Comparison of ENCODE assay signal across 26 mouse cellular contexts in genomic region chr13:60222336-60222735, GRCm38 (mm10). TPM values are rescaled to one million over a fixed set of nuclear protein-coding genes. Genes with fewer than 3 reads are reported as not detected.
DNase-seq lines count a peak whose midpoint lies in the region; ATAC-seq and TF ChIP-seq lines count a peak whose summit lies in the region.
"Had no signal": no experiment of that assay in that cellular context is flagged by ENCODE, and none has a peak within 500 bp of the region (broad histone marks: within the 10 kb centered on the region; RNA-seq: fewer than 3 reads in every experiment).

No protein-coding gene starts in this region.

- DNase-seq in gastrocnemius, adult 2 months, result no peak
- no peak for DNase-seq in gastrocnemius, adult 8-10 months (ENCODE audit: low spot score in 2 of 2)
- no peak for DNase-seq in limb, embryonic 10.5 days (ENCODE audit: low spot score)
- DNase-seq in adrenal gland, adult 18-20 months (ENCODE audit: low spot score in 2 of 2), result no peak
- DNase-seq: adrenal gland, postnatal 25 days; cerebellum, adult 11 months; cerebellum, adult 9-11 months; gastrocnemius, postnatal 10 days; heart, adult 11 months; heart, postnatal 36 days; thymus, postnatal 14 days had no signal

- TF ChIP-seq POLR2A in embryonic fibroblast, embryonic 13.5 days (IDR thresholded peaks at IDR 0.05; ENCODE audit: low read depth, low read length), result no peak

- H3K9ac ChIP-seq in limb, embryonic 13.5 days, result no peak overlapping the region
- no peak overlapping the region for H3K9ac ChIP-seq in stomach, embryonic 14.5 days (replicated peaks; ENCODE audit: low read depth, low read length)
- H3K9ac ChIP-seq: heart, embryonic 12.5 days; hindbrain, embryonic 13.5 days; neural tube, embryonic 13.5 days had no signal

- peaks cover 37% of the 10 kb centered on the region for H3K4me1 ChIP-seq in limb, embryonic 13.5 days
- H3K4me1 ChIP-seq in limb, embryonic 10.5 days, result peaks cover 23% of the 10 kb centered on the region
- peaks cover 7% of the 10 kb centered on the region; the same call in 1 of the 2 replicates for H3K4me1 ChIP-seq in embryonic fibroblast, embryonic 13.5 days (ENCODE audit: control insufficient read depth, insufficient read depth, low read length)
- peaks cover 20% of the 10 kb centered on the region for H3K4me1 ChIP-seq in stomach, embryonic 14.5 days (ENCODE audit: control insufficient read depth, insufficient read depth, low read length)

- no peaks in the 10 kb centered on the region for H3K36me3 ChIP-seq in limb, embryonic 13.5 days
- H3K36me3 ChIP-seq in limb, embryonic 10.5 days, result no peaks in the 10 kb centered on the region
- H3K36me3 ChIP-seq in stomach, embryonic 14.5 days (ENCODE audit: control insufficient read depth, insufficient read depth, low read length), result no peaks in the 10 kb centered on the region
- H3K36me3 ChIP-seq: heart, embryonic 12.5 days; hindbrain, embryonic 13.5 days; midbrain, embryonic 10.5 days; neural tube, embryonic 13.5 days had no signal

- ATAC-seq in limb, embryonic 13.5 days (ENCODE audit: low FRiP score, low read depth), result no peak
- ATAC-seq in stomach, embryonic 14.5 days (ENCODE audit: insufficient number of reproducible peaks, insufficient read depth, low FRiP score, low read depth), result no peak
- no peak for ATAC-seq in granulocyte monocyte progenitor cell, adult 5-6 weeks (replicated peaks; ENCODE audit: poor library complexity, severe bottlenecking)
- ATAC-seq: forebrain, embryonic 14.5 days; lung, postnatal 0 days; midbrain, embryonic 16.5 days had no signal

- 54% methylated on average over 11 of the region's 11 CpGs for whole genome bisulfite sequencing in limb, embryonic 13.5 days
- WGBS in limb, embryonic 10.5 days, result 93% methylated on average over 11 of the region's 11 CpGs
- WGBS in stomach, embryonic 14.5 days, result 50% methylated on average over 11 of the region's 11 CpGs

- H3K27me3 ChIP-seq in limb, embryonic 13.5 days, result no peaks in the 10 kb centered on the region
- no peaks in the 10 kb centered on the region for H3K27me3 ChIP-seq in limb, embryonic 10.5 days (ENCODE audit: low read depth, poor library complexity, severe bottlenecking)
- no peaks in the 10 kb centered on the region for H3K27me3 ChIP-seq in stomach, embryonic 14.5 days (ENCODE audit: control insufficient read depth, insufficient read depth, low read length)
- H3K27me3 ChIP-seq: heart, embryonic 12.5 days; hindbrain, embryonic 13.5 days; neural tube, embryonic 13.5 days had no signal

- H3K9me3 ChIP-seq in limb, embryonic 13.5 days, result peaks cover 5% of the 10 kb centered on the region; the same call in 1 of the 2 replicates
- H3K9me3 ChIP-seq in limb, embryonic 10.5 days (replicated peaks), result no peaks in the 10 kb centered on the region
- peaks cover 4% of the 10 kb centered on the region; the same call in 1 of the 2 replicates for H3K9me3 ChIP-seq in stomach, embryonic 14.5 days (ENCODE audit: control insufficient read depth, low read depth, low read length)
- H3K9me3 ChIP-seq: hindbrain, embryonic 13.5 days had no signal

- intact Hi-C loops in gastrocnemius, adult 2 months (cut with DNase I), result no loop called here

- TF ChIP-seq CTCF in gastrocnemius, adult 2 months (IDR thresholded peaks at IDR 0.05), result no peak
- TF ChIP-seq CTCF in embryonic fibroblast, embryonic 13.5 days (IDR thresholded peaks at IDR 0.05; ENCODE audit: borderline replicate concordance, insufficient read depth, low read length), result no peak

- no peak overlapping the region for H3K4me2 ChIP-seq in limb, embryonic 13.5 days (replicated peaks)
- H3K4me2 ChIP-seq in stomach, embryonic 14.5 days (replicated peaks; ENCODE audit: low read depth, low read length), result no peak overlapping the region
- H3K4me2 ChIP-seq: heart, embryonic 12.5 days; hindbrain, embryonic 13.5 days; liver, embryonic 11.5 days; neural tube, embryonic 13.5 days had no signal

- no peak overlapping the region for H3K4me3 ChIP-seq in gastrocnemius, adult 2 months
- H3K4me3 ChIP-seq in limb, embryonic 13.5 days, result no peak overlapping the region
- no peak overlapping the region for H3K4me3 ChIP-seq in limb, embryonic 10.5 days
- no peak overlapping the region for H3K4me3 ChIP-seq in embryonic fibroblast, embryonic 13.5 days (ENCODE audit: insufficient read depth, low read length)
- no peak overlapping the region for H3K4me3 ChIP-seq in stomach, embryonic 14.5 days (ENCODE audit: low read depth, low read length)
- H3K4me3 ChIP-seq: heart, embryonic 12.5 days; hindbrain, embryonic 13.5 days; left cerebral cortex, adult 2 months; midbrain, embryonic 10.5 days; myocyte; neural tube, embryonic 13.5 days had no signal

- H3K27ac ChIP-seq in gastrocnemius, adult 2 months, result peak overlapping the region; percentile 38
- H3K27ac ChIP-seq in limb, embryonic 13.5 days, result peak overlapping the region; percentile 77
- H3K27ac ChIP-seq in limb, embryonic 10.5 days, result no peak overlapping the region
- peak overlapping the region; percentile 44; the same call in 1 of the 2 replicates for H3K27ac ChIP-seq in embryonic fibroblast, embryonic 13.5 days (ENCODE audit: insufficient read depth, low read length)
- peak overlapping the region; percentile 48; the same call in 1 of the 2 replicates for H3K27ac ChIP-seq in stomach, embryonic 14.5 days (ENCODE audit: low read length)
- H3K27ac ChIP-seq: hindbrain, embryonic 13.5 days; left cerebral cortex, adult 2 months; midbrain, embryonic 10.5 days; neural tube, embryonic 13.5 days had no signal

RNA-seq across cellular contexts. Expression of gene Gas1, which starts 45.2 kb away (rescaled TPM):
- total RNA-seq in gastrocnemius, adult 2 months (2021), result 10 to 100 TPM; 11.2 to 18.6 TPM
- total RNA-seq in gastrocnemius, adult 8-10 months (2022), result 10 to 100 TPM in 2 of 4 experiments, 1 to 10 TPM in 2; 6.8 to 11.9 (median 10.3) TPM
- 264 and 265 TPM in 2 replicates for polyA plus RNA-seq in limb, embryonic 13.5 days (2015; fragmentation: Nextera tagmentation; extraction: Ambion mirVana)
- 143 and 161 TPM in 2 replicates for polyA plus RNA-seq in limb, embryonic 10.5 days (2016; fragmentation: Nextera tagmentation; extraction: Ambion mirVana)
- 74.0 and 241 TPM in 2 replicates for polyA plus RNA-seq in embryonic fibroblast, embryonic 13.5 days (2011; ENCODE audit: insufficient read length, low read depth, missing spikeins)
- 82.3 and 109 TPM in 2 replicates for polyA plus RNA-seq in stomach, embryonic 14.5 days (2014; fragmentation: Nextera tagmentation; extraction: Ambion mirVana)
- total RNA-seq in adrenal gland, adult 18-20 months (2021), result 10 to 100 TPM; 28.7 to 34.9 TPM
- total RNA-seq in granulocyte monocyte progenitor cell, adult 5-6 weeks (2014; fragmentation: Nextera tagmentation), result not detected in 2 replicates
- not detected in 2 replicates for total RNA-seq in granulocyte monocyte progenitor cell, adult 5-6 weeks (2017)
- total RNA-seq: common myeloid progenitor, adult 5-6 weeks had no signal

Comparison
In these comparisons a context has a peak if more than half of its experiments do, and no peak if none do; other contexts are left out.
1. RNA of gene Gas1, which starts 45.2 kb away (total RNA-seq): 28.7 to 34.9 TPM in adrenal gland, adult 18-20 months, 11.2 to 18.6 TPM in gastrocnemius, adult 2 months and 6.8 to 11.9 TPM in gastrocnemius, adult 8-10 months; not detected in granulocyte monocyte progenitor cell, adult 5-6 weeks; every median in the first group is over 4 times any median in the second.